Mouse (Mus musculus) small intestine, adult 2 months (tissue): Measurements from ENCODE around the gene Crtc3. TPM values are rescaled to one million over a fixed set of nuclear protein-coding genes. Genes with fewer than 3 reads are reported as not detected.

Source experiments
- H3K27ac ChIP-seq: fragments of 200-500 bp; 2 replicates; pipeline ENCODE4 v1.5.1; 2012; ENCODE audit warnings: low read depth, low read length, control low read depth, inconsistent platforms; ENCODE audit not compliant: insufficient read depth
- H3K27me3 ChIP-seq: fragments of 200-500 bp; 2 replicates; pipeline ENCODE4 v1.6.1; 2012; ENCODE audit warnings: mild to moderate bottlenecking, moderate library complexity, low read length, inconsistent platforms; ENCODE audit not compliant: control insufficient read depth, insufficient read depth
- H3K36me3 ChIP-seq: fragments of 200-500 bp; 2 replicates; pipeline ENCODE4 v1.6.1; 2012; ENCODE audit warnings: mild to moderate bottlenecking, low read length, control low read depth, inconsistent platforms; ENCODE audit not compliant: control insufficient read depth, insufficient read depth
- H3K4me1 ChIP-seq: fragments of 200-500 bp; 2 replicates; pipeline ENCODE4 v1.6.1; 2012; ENCODE audit warnings: low read length, inconsistent platforms, mixed read lengths; ENCODE audit not compliant: control insufficient read depth, insufficient read depth, insufficient read length
- H3K4me3 ChIP-seq: fragments of 200-500 bp; 2 replicates; pipeline ENCODE4 v1.5.1; 2012; ENCODE audit warnings: low read depth, mild to moderate bottlenecking, control low read depth, inconsistent platforms, low read length, moderate library complexity
- CTCF ChIP-seq: fragments of 200-500 bp; IDR thresholded peaks from 2 replicates; pipeline ENCODE4 v1.5.1; 2012; ENCODE audit warnings: low read depth, mild to moderate bottlenecking, control low read depth, inconsistent platforms, low read length, moderate library complexity, mixed read lengths; ENCODE audit not compliant: insufficient replicate concordance, insufficient read length; ENCODE audit errors: extremely low read depth
- POLR2A ChIP-seq: fragments of 200-500 bp; IDR thresholded peaks from 2 replicates; pipeline ENCODE4 v1.6.1; 2012; ENCODE audit warnings: low read depth, mild to moderate bottlenecking, control low read depth, inconsistent platforms, low read length, moderate library complexity
- WGBS: fragments of 180-500 bp; shearing (Covaris S2); methylation state at CpG from one replicate; pipeline ENCODE4 v1.1.7; 2018; 5-methylcytosine and 5-hydroxymethylcytosine counted together
- polyA plus RNA-seq: library from polyadenylated mRNA; depleted of rRNA; stranded (reverse); fragments of >200 nt; gene quantifications from 2 replicates; pipeline ENCODE4 v1.2.3, GENCODE M21; 2012

The Crtc3 gene
- polyA plus RNA-seq, 1 experiment, result 15.7 TPM

DNA sequence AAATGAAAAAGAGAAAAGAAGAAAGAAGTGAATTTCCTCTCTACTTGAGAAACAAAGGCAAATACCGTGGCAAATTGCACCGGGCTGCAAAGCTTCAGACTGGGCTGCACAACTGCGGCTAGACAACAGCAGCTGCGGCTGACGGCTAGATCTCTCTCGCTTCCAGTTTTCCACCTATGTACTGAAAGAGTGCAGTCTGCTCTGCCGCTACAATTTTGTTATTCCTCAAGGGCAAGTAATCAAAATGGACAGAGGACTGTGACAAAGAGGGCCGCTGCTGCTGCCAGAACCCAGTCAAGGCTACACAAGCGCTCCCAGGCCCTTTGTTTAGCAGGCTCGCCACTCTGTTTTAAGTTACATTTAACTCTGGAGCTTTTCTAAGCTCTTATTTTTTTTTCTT, 35.6 kb downstream of the Crtc3 start:
- H3K4me1 ChIP-seq, result peaks cover 2% of the 10 kb centered on the region
- TF ChIP-seq CTCF, result no peak
- no peak for TF ChIP-seq POLR2A
- WGBS, result 81% methylated on average over 10 of the region's 10 CpGs
- H3K4me3 ChIP-seq, result no peak overlapping the region
- no peaks in the 10 kb centered on the region for H3K36me3 ChIP-seq
- no peaks in the 10 kb centered on the region for H3K27me3 ChIP-seq
- H3K27ac ChIP-seq, result no peak overlapping the region

DNA sequence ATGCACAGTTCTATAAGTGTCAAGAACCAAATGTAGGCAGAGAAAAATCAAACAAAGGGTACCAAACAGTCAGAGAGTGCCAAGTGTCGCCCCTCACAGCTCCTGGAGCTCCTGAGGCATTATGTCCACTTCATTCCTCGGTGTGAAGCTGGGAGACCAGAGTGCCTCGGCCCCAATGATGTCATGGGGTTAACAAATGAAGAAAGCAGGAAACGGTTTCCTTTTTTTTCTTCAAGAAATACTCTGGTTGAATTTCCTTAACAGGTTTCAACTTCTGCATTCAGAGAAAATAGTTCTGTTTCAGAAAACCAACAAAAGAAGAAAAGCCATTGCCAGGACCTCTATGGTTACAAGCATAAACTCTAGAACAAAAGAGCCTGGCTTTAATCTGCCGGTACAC, 36.4 kb downstream of the Crtc3 start:
- TF ChIP-seq POLR2A, result no peak
- H3K27me3 ChIP-seq, result no peaks in the 10 kb centered on the region
- WGBS, result 71% methylated on average over 5 of the region's 5 CpGs
- peaks cover 2% of the 10 kb centered on the region for H3K4me1 ChIP-seq
- no peaks in the 10 kb centered on the region for H3K36me3 ChIP-seq
- H3K27ac ChIP-seq, result no peak overlapping the region
- H3K4me3 ChIP-seq, result no peak overlapping the region

DNA sequence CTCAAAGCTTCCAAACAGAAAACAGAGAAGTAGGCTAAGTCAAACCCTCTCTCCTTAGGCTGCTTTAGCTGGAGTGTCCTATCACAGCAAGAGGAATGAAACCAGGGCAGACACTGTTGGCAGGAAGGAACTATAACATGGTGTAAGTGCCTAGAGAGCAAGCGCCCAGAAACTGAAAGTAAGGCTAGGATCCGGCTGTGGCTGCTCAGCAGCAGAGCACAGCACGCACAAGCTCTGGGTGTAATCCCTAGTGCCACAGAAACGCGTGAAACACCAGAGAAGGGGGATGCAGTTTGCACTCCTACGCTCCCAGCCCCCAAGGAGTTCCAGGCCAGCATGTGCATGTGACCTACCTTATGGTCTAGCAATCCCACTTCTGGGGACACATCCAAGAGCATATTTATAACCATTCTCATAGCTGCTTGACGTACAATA, 41.2 kb downstream of the Crtc3 start:
- Histone ChIP-seq H3K27me3 (no peaks in the 10 kb centered on the region), H3K4me1 (peaks cover 4% of the 10 kb centered on the region; the same call in 1 of the 2 replicates), H3K4me3 (peak overlapping the region; percentile 52), H3K36me3 (no peaks in the 10 kb centered on the region), H3K27ac (peak overlapping the region; percentile 81)
- TF ChIP-seq CTCF (no peak), POLR2A (no peak)
- WGBS, result 11% methylated on average over 7 of the region's 7 CpGs

DNA sequence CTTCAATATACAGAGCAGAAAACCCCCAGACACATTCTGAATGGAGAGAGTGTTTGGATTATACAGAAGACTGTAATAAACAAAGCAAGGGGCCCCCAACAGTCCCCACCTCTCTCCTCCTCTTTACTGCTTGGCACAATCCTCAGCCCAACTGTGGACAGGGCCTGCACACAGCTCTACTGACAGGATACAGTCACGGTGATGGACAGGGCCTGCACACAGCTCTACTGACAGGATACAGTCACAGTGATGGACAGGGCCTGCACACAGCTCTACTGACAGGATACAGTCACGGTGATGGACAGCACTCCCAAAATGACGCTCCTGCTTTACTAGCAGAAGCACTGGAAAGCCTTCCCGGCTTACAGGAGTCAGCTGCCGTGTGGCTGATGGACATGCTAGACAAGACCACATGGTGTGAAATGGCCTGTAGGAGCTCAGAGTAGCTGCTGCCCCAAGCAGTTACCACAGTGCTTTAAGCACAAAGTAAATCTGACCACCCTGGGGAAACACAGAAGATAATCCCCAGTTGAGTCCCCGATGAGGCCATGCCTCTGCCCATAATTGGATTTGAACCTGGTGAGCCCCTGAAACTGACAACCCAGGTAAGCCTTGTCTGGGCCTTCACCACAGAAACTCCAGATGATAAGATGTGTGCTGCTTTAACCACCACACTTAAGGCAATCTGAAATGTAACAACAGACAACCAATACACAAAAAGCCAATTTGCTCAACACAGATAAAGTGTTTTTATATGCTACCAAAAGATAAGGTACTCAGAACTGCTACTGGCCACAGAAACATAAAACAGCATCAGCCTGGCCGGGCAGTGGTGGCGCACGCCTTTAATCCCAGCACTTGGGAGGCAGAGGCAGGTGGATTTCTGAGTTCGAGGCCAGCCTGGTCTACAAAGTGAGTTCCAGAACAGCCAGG, 42.3 kb downstream of the Crtc3 start:
- no peak overlapping the region for H3K27ac ChIP-seq
- 85% methylated on average over 10 of the region's 10 CpGs for WGBS
- H3K36me3 ChIP-seq, result no peaks in the 10 kb centered on the region
- no peaks in the 10 kb centered on the region for H3K27me3 ChIP-seq
- no peak overlapping the region for H3K4me3 ChIP-seq
- TF ChIP-seq POLR2A (no peak), CTCF (no peak)
- peaks cover 11% of the 10 kb centered on the region for H3K4me1 ChIP-seq

DNA sequence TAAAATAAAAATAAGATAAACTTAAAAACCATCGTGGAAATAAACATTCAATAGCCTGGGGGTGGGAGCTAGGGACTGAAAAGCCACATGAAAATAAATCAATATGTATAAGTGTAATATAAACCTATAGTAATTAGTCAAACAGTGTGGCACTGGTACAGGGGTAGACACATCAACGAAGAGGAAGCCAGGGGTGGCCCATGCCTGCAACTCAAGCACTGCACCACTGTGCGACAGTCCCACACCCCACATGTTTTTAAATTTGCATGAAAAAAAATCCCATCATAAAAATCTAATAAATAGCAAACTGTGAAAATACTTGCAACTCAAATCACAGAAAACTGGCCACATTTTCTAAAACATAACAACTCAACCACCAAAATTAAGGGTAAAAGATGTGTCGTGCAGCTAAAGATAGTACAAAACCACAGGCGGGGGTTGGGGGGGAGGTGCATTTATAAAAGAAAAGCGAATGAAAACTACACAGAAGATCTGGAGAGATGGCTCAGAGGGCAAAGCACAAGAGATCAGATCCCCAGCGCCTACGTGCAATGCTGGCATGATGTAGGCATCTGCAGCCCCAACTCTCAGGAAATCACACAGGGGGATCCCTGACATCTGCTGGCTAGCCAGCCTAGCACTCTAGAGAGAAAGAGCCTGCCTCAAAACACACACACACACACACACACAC, 45.6 kb downstream of the Crtc3 start:
- no peak for TF ChIP-seq CTCF
- TF ChIP-seq POLR2A, result no peak
- H3K36me3 ChIP-seq, result no peaks in the 10 kb centered on the region
- 72% methylated on average over 8 of the region's 8 CpGs for WGBS
- H3K27ac ChIP-seq, result no peak overlapping the region
- H3K4me1 ChIP-seq, result peaks cover 12% of the 10 kb centered on the region
- no peak overlapping the region for H3K4me3 ChIP-seq
- no peaks in the 10 kb centered on the region for H3K27me3 ChIP-seq

DNA sequence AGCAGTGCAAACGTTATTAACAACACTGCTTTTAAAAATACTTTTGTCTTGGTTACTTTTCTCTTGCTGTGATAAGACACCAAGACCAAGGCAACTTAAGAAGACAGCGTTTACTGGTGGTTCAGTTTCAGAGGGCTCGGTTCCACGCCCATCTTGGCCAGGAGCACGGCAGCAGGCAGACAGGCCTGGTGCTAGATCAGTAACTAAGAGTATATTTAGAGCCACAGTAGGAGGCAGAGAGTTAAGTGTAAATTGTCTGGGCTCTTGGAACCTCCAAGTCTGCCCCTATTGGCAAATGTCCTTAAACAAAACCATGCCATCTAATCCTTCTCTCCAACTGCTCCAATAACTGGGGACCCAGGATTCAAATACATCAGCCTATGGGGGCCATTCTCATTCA, 46.1 kb downstream of the Crtc3 start:
- Histone ChIP-seq H3K27ac (no peak overlapping the region), H3K27me3 (no peaks in the 10 kb centered on the region), H3K4me1 (peaks cover 12% of the 10 kb centered on the region), H3K36me3 (no peaks in the 10 kb centered on the region), H3K4me3 (no peak overlapping the region)
- no peak for TF ChIP-seq POLR2A
- TF ChIP-seq CTCF, result no peak
- 51% methylated on average over 5 of the region's 5 CpGs for whole genome bisulfite sequencing

DNA sequence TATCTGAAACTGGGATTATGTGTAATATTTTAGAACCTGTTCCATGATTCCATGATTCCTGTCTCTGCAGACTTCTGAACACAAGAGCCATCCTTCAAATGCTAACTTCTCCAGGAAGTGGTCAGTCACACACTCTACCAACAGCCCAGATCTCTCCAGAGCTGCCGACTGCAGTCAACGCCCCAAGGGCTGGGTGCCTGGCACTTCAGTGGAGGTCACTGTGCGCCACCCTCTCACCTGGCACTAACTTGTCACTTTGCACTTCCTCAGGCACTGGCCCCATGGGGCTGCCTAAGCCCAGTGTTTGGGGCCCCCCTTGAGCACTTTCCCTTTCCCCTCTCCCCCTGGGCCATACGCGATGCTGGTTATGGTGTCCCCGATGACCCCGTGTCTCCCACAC, 46.8 kb downstream of the Crtc3 start:
- H3K27ac ChIP-seq, result peak overlapping the region; percentile 36; the same call in 1 of the 2 replicates
- no peaks in the 10 kb centered on the region for H3K36me3 ChIP-seq
- WGBS, result 57% methylated on average over 7 of the region's 7 CpGs
- H3K4me1 ChIP-seq, result peaks cover 11% of the 10 kb centered on the region
- H3K27me3 ChIP-seq, result no peaks in the 10 kb centered on the region
- no peak for TF ChIP-seq CTCF
- TF ChIP-seq POLR2A, result no peak
- no peak overlapping the region for H3K4me3 ChIP-seq
